Mouse (Mus musculus): ENCODE data around the gene Dmpk. TPM values are rescaled to one million over a fixed set of nuclear protein-coding genes. Genes with fewer than 3 reads are reported as not detected.

Dmpk gene
- polyA plus RNA-seq (2016; fragmentation: Nextera tagmentation; extraction: Ambion mirVana) = 9.9 and 10.2 TPM in 2 replicates

- no peak for DNase-seq (ENCODE audit: low spot score)
- WGBS = 42% methylated on average over 10 of the region's 10 CpGs
- peak within 1 kb of the TSS; percentile 27 for H3K4me3 ChIP-seq
- H3K36me3 ChIP-seq = peaks cover 82% of the 10 kb centered on the region
- peaks cover 52% of the 10 kb centered on the region for H3K4me1 ChIP-seq (replicated peaks)
- H3K27me3 ChIP-seq (ENCODE audit: insufficient read depth, poor library complexity, severe bottlenecking) = peaks cover 12% of the 10 kb centered on the region
- 0 out of 2 replicates have a peak within 1 kb of the TSS, but pooled peaks have one; percentile 0 for H3K27ac ChIP-seq
- H3K9me3 ChIP-seq = no peaks in the 10 kb centered on the region
Measured at GRCm38 (mm10) chr7:19083701-19084100, at the start of gene Dmpk. TSS of gene Dmpk (plus strand) at chr7:19083849.

- WGBS = 95% methylated on average over 6 of the region's 6 CpGs
Measured at GRCm38 (mm10) chr7:19044616-19045015, 39.0 kb upstream of the Dmpk start.

GRCm38 (mm10) chr7:19046286-19047069, 37.2 kb upstream of the Dmpk start:
- H3K4me3 ChIP-seq = no peak overlapping the region
- H3K4me1 ChIP-seq (replicated peaks) = no peaks in the 10 kb centered on the region
- no peaks in the 10 kb centered on the region for H3K27me3 ChIP-seq (ENCODE audit: insufficient read depth, poor library complexity, severe bottlenecking)
- 95% methylated on average over 11 of the region's 11 CpGs for WGBS
- no peak overlapping the region for H3K27ac ChIP-seq
- no peak for DNase-seq (ENCODE audit: low spot score)
- peaks cover 99% of the 10 kb centered on the region for H3K36me3 ChIP-seq
- H3K9me3 ChIP-seq = no peaks in the 10 kb centered on the region

More at GRCm38 (mm10) chr7:19044616-19045015, 39.0 kb upstream of the Dmpk start:
- Histone ChIP-seq H3K4me1 (replicated peaks) (no peaks in the 10 kb centered on the region), H3K4me3 (no peak overlapping the region), H3K27ac (no peak overlapping the region), H3K36me3 (peaks cover 99% of the 10 kb centered on the region), H3K27me3 (ENCODE audit: insufficient read depth, poor library complexity, severe bottlenecking) (no peaks in the 10 kb centered on the region), H3K9me3 (no peaks in the 10 kb centered on the region)
- no peak for DNase-seq (ENCODE audit: low spot score)

GRCm38 (mm10) chr7:19048006-19048527, 35.6 kb upstream of the Dmpk start:
- Histone ChIP-seq H3K36me3 (peaks cover 99% of the 10 kb centered on the region), H3K9me3 (no peaks in the 10 kb centered on the region), H3K4me3 (no peak overlapping the region), H3K4me1 (replicated peaks) (no peaks in the 10 kb centered on the region), H3K27me3 (ENCODE audit: insufficient read depth, poor library complexity, severe bottlenecking) (no peaks in the 10 kb centered on the region), H3K27ac (no peak overlapping the region)
- WGBS = 90% methylated on average over 14 of the region's 14 CpGs
- DNase-seq (ENCODE audit: low spot score) = no peak

GRCm38 (mm10) chr7:19049252-19049651, 34.4 kb upstream of the Dmpk start:
- peaks cover 7% of the 10 kb centered on the region for H3K4me1 ChIP-seq (replicated peaks)
- H3K27me3 ChIP-seq (ENCODE audit: insufficient read depth, poor library complexity, severe bottlenecking) = no peaks in the 10 kb centered on the region
- WGBS = 92% methylated on average over 5 of the region's 5 CpGs
- no peak overlapping the region for H3K27ac ChIP-seq
- H3K4me3 ChIP-seq = no peak overlapping the region
- H3K9me3 ChIP-seq = no peaks in the 10 kb centered on the region
- peaks cover 99% of the 10 kb centered on the region for H3K36me3 ChIP-seq
- DNase-seq (ENCODE audit: low spot score) = no peak

GRCm38 (mm10) chr7:19050172-19050571, 33.5 kb upstream of the Dmpk start:
- H3K36me3 ChIP-seq = peaks cover 98% of the 10 kb centered on the region
- no peak overlapping the region for H3K4me3 ChIP-seq
- DNase-seq (ENCODE audit: low spot score) = no peak
- peaks cover 15% of the 10 kb centered on the region for H3K4me1 ChIP-seq (replicated peaks)
- no peaks in the 10 kb centered on the region; the same call in 1 of the 2 replicates for H3K9me3 ChIP-seq
- no peak overlapping the region for H3K27ac ChIP-seq
- H3K27me3 ChIP-seq (ENCODE audit: insufficient read depth, poor library complexity, severe bottlenecking) = no peaks in the 10 kb centered on the region
- WGBS = 88% methylated on average over 8 of the region's 8 CpGs

GRCm38 (mm10) chr7:19051161-19051560, 32.5 kb upstream of the Dmpk start:
- H3K27me3 ChIP-seq (ENCODE audit: insufficient read depth, poor library complexity, severe bottlenecking) = no peaks in the 10 kb centered on the region
- H3K9me3 ChIP-seq = no peaks in the 10 kb centered on the region; the same call in 1 of the 2 replicates
- H3K4me3 ChIP-seq = no peak overlapping the region
- DNase-seq (ENCODE audit: low spot score) = no peak
- H3K4me1 ChIP-seq (replicated peaks) = peaks cover 15% of the 10 kb centered on the region
- 67% methylated on average over 4 of the region's 4 CpGs for WGBS
- H3K27ac ChIP-seq = no peak overlapping the region
- H3K36me3 ChIP-seq = peaks cover 91% of the 10 kb centered on the region

- 88% methylated on average over 15 of the region's 15 CpGs for WGBS
- peaks cover 83% of the 10 kb centered on the region for H3K36me3 ChIP-seq
- no peaks in the 10 kb centered on the region; the same call in 1 of the 2 replicates for H3K9me3 ChIP-seq
- peaks cover 15% of the 10 kb centered on the region for H3K4me1 ChIP-seq (replicated peaks)
- no peaks in the 10 kb centered on the region for H3K27me3 ChIP-seq (ENCODE audit: insufficient read depth, poor library complexity, severe bottlenecking)
- DNase-seq (ENCODE audit: low spot score) = no peak
- no peak overlapping the region for H3K27ac ChIP-seq
- H3K4me3 ChIP-seq = no peak overlapping the region
Measured at GRCm38 (mm10) chr7:19052345-19053135, 31.1 kb upstream of the Dmpk start.

GRCm38 (mm10) chr7:19053136-19053532, 30.5 kb upstream of the Dmpk start:
- H3K27me3 ChIP-seq (ENCODE audit: insufficient read depth, poor library complexity, severe bottlenecking) = no peaks in the 10 kb centered on the region
- no peak overlapping the region for H3K27ac ChIP-seq
- WGBS = 89% methylated on average over 7 of the region's 7 CpGs
- H3K4me3 ChIP-seq = no peak overlapping the region
- peaks cover 77% of the 10 kb centered on the region for H3K36me3 ChIP-seq
- peaks cover 15% of the 10 kb centered on the region for H3K4me1 ChIP-seq (replicated peaks)
- DNase-seq (ENCODE audit: low spot score) = no peak
- no peaks in the 10 kb centered on the region; the same call in 1 of the 2 replicates for H3K9me3 ChIP-seq

- H3K9me3 ChIP-seq = no peaks in the 10 kb centered on the region; the same call in 1 of the 2 replicates
- no peaks in the 10 kb centered on the region for H3K27me3 ChIP-seq (ENCODE audit: insufficient read depth, poor library complexity, severe bottlenecking)
- H3K27ac ChIP-seq = peak within 1 kb of the TSS; percentile 57
- 27% methylated on average over 33 of the region's 33 CpGs for WGBS
- H3K4me3 ChIP-seq = peak within 1 kb of the TSS; percentile 43
- DNase-seq (ENCODE audit: low spot score) = peak; percentile 80
- H3K4me1 ChIP-seq (replicated peaks) = peaks cover 15% of the 10 kb centered on the region
- H3K36me3 ChIP-seq = peaks cover 66% of the 10 kb centered on the region
Measured at GRCm38 (mm10) chr7:19054047-19054776, 29.4 kb upstream of the Dmpk start, which contains the start of gene Rsph6a. TSS of gene Rsph6a (plus strand) at chr7:19054690.

- Histone ChIP-seq H3K36me3 (peaks cover 61% of the 10 kb centered on the region), H3K27me3 (ENCODE audit: insufficient read depth, poor library complexity, severe bottlenecking) (no peaks in the 10 kb centered on the region), H3K4me3 (peak overlapping the region; percentile 43), H3K27ac (peak overlapping the region; percentile 57), H3K9me3 (no peaks in the 10 kb centered on the region; the same call in 1 of the 2 replicates), H3K4me1 (replicated peaks) (peaks cover 15% of the 10 kb centered on the region)
- 58% methylated on average over 9 of the region's 9 CpGs for WGBS
- DNase-seq (ENCODE audit: low spot score) = no peak
Measured at GRCm38 (mm10) chr7:19054777-19055076, 28.9 kb upstream of the Dmpk start.

- Histone ChIP-seq H3K36me3 (peaks cover 57% of the 10 kb centered on the region), H3K4me1 (replicated peaks) (peaks cover 15% of the 10 kb centered on the region), H3K27me3 (ENCODE audit: insufficient read depth, poor library complexity, severe bottlenecking) (no peaks in the 10 kb centered on the region), H3K27ac (no peak overlapping the region), H3K4me3 (no peak overlapping the region), H3K9me3 (no peaks in the 10 kb centered on the region; the same call in 1 of the 2 replicates)
- 91% methylated on average over 8 of the region's 8 CpGs for WGBS
- DNase-seq (ENCODE audit: low spot score) = no peak
Measured at GRCm38 (mm10) chr7:19055108-19055507, 28.5 kb upstream of the Dmpk start.

All from hindbrain, embryonic 10.5 days (tissue).